Mouse (Mus musculus) embryo, embryonic 11 days (tissue): ENCODE data around the gene Igll1.
A peak's percentile ranks its signal among the peaks of the same experiment; 100 is the strongest.

Source experiments
- DNase-seq: peaks from one replicate; pipeline ENCODE4 v3.0.0-alpha.2; 2015

Gene Igll1

GRCm38 (mm10) chr16:16852411-16852810 is 11.4 kb downstream of the Igll1 start:
- no peak for DNase-seq

- DNase-seq, result no peak
Measured at GRCm38 (mm10) chr16:16849196-16849595, 14.6 kb downstream of the Igll1 start.

GRCm38 (mm10) chr16:16829671-16830070 is 34.1 kb downstream of the Igll1 start:
- no peak for DNase-seq

- peak; percentile 82 for DNase-seq
Measured at GRCm38 (mm10) chr16:16828757-16829615, 34.8 kb downstream of the Igll1 start, which contains the start of gene Spag6l. Spag6l (minus strand) TSS chr16:16829456.

- no peak for DNase-seq
Measured at GRCm38 (mm10) chr16:16826223-16826622, 37.6 kb downstream of the Igll1 start.

GRCm38 (mm10) chr16:16825476-16825875 is 38.3 kb downstream of the Igll1 start:
- no peak for DNase-seq
